Mouse (Mus musculus): ENCODE data around the gene Chrd. TPM values are rescaled to one million over a fixed set of nuclear protein-coding genes. Genes with fewer than 3 reads are reported as not detected.

The Chrd gene
- polyA plus RNA-seq, 1 experiment, result 71.8 TPM

- no peak for TF ChIP-seq CTCF (IDR thresholded peaks at IDR 0.05; ENCODE audit: extremely low read depth, insufficient read depth, low read length)
- no peak for TF ChIP-seq POLR2A (IDR thresholded peaks at IDR 0.05; ENCODE audit: extremely low read depth, insufficient read depth, low read length)
- Histone ChIP-seq H3K4me1 (ENCODE audit: control insufficient read depth, insufficient read depth, low read length) (no peaks in the 10 kb centered on the region), H3K4me3 (ENCODE audit: insufficient read depth, low read length) (no peak overlapping the region), H3K27ac (ENCODE audit: insufficient read depth, low read length) (no peak overlapping the region)
Measured at GRCm38 (mm10) chr16:20739845-20740244, 6.9 kb downstream of the Chrd start.

GRCm38 (mm10) chr16:20746641-20747040 is 13.7 kb downstream of the Chrd start:
- H3K4me3 ChIP-seq (ENCODE audit: insufficient read depth, low read length), result no peak overlapping the region
- peaks cover 4% of the 10 kb centered on the region for H3K4me1 ChIP-seq (ENCODE audit: control insufficient read depth, insufficient read depth, low read length)
- TF ChIP-seq CTCF (IDR thresholded peaks at IDR 0.05; ENCODE audit: extremely low read depth, insufficient read depth, low read length), result no peak
- no peak for TF ChIP-seq POLR2A (IDR thresholded peaks at IDR 0.05; ENCODE audit: extremely low read depth, insufficient read depth, low read length)
- no peak overlapping the region for H3K27ac ChIP-seq (ENCODE audit: insufficient read depth, low read length)

- no peak for TF ChIP-seq POLR2A (IDR thresholded peaks at IDR 0.05; ENCODE audit: extremely low read depth, insufficient read depth, low read length)
- TF ChIP-seq CTCF (IDR thresholded peaks at IDR 0.05; ENCODE audit: extremely low read depth, insufficient read depth, low read length), result no peak
- Histone ChIP-seq H3K4me3 (ENCODE audit: insufficient read depth, low read length) (no peak overlapping the region), H3K27ac (ENCODE audit: insufficient read depth, low read length) (no peak overlapping the region), H3K4me1 (ENCODE audit: control insufficient read depth, insufficient read depth, low read length) (peaks cover 4% of the 10 kb centered on the region)
Measured at GRCm38 (mm10) chr16:20750518-20750917, 17.6 kb downstream of the Chrd start.

- H3K4me1 ChIP-seq (ENCODE audit: control insufficient read depth, insufficient read depth, low read length), result no peaks in the 10 kb centered on the region
- H3K27ac ChIP-seq (ENCODE audit: insufficient read depth, low read length), result no peak overlapping the region
- no peak overlapping the region for H3K4me3 ChIP-seq (ENCODE audit: insufficient read depth, low read length)
- TF ChIP-seq CTCF (IDR thresholded peaks at IDR 0.05; ENCODE audit: extremely low read depth, insufficient read depth, low read length), result no peak
- no peak for TF ChIP-seq POLR2A (IDR thresholded peaks at IDR 0.05; ENCODE audit: extremely low read depth, insufficient read depth, low read length)
Measured at GRCm38 (mm10) chr16:20756052-20756451, 23.1 kb downstream of the Chrd start.

GRCm38 (mm10) chr16:20757385-20757784 is 24.5 kb downstream of the Chrd start:
- no peaks in the 10 kb centered on the region for H3K4me1 ChIP-seq (ENCODE audit: control insufficient read depth, insufficient read depth, low read length)
- H3K4me3 ChIP-seq (ENCODE audit: insufficient read depth, low read length), result no peak overlapping the region
- TF ChIP-seq POLR2A (IDR thresholded peaks at IDR 0.05; ENCODE audit: extremely low read depth, insufficient read depth, low read length), result no peak
- TF ChIP-seq CTCF (IDR thresholded peaks at IDR 0.05; ENCODE audit: extremely low read depth, insufficient read depth, low read length), result no peak
- H3K27ac ChIP-seq (ENCODE audit: insufficient read depth, low read length), result no peak overlapping the region

- TF ChIP-seq POLR2A (IDR thresholded peaks at IDR 0.05; ENCODE audit: extremely low read depth, insufficient read depth, low read length), result no peak
- TF ChIP-seq CTCF (IDR thresholded peaks at IDR 0.05; ENCODE audit: extremely low read depth, insufficient read depth, low read length), result peak; percentile 27; the same call in 1 of the 2 replicates
- no peaks in the 10 kb centered on the region for H3K4me1 ChIP-seq (ENCODE audit: control insufficient read depth, insufficient read depth, low read length)
Measured at GRCm38 (mm10) chr16:20761681-20762080, 28.8 kb downstream of the Chrd start.

GRCm38 (mm10) chr16:20765244-20765643 is 32.3 kb downstream of the Chrd start:
- Histone ChIP-seq H3K27ac (ENCODE audit: insufficient read depth, low read length) (no peak overlapping the region), H3K4me1 (ENCODE audit: control insufficient read depth, insufficient read depth, low read length) (no peaks in the 10 kb centered on the region), H3K4me3 (ENCODE audit: insufficient read depth, low read length) (no peak overlapping the region)
- peak; percentile 18; the same call in 1 of the 2 replicates for TF ChIP-seq CTCF (IDR thresholded peaks at IDR 0.05; ENCODE audit: extremely low read depth, insufficient read depth, low read length)
- no peak for TF ChIP-seq POLR2A (IDR thresholded peaks at IDR 0.05; ENCODE audit: extremely low read depth, insufficient read depth, low read length)

More at GRCm38 (mm10) chr16:20761681-20762080, 28.8 kb downstream of the Chrd start:
- Histone ChIP-seq H3K4me3 (ENCODE audit: insufficient read depth, low read length) (no peak overlapping the region), H3K27ac (ENCODE audit: insufficient read depth, low read length) (no peak overlapping the region)

GRCm38 (mm10) chr16:20775021-20775420 is 42.1 kb downstream of the Chrd start:
- TF ChIP-seq CTCF (IDR thresholded peaks at IDR 0.05; ENCODE audit: extremely low read depth, insufficient read depth, low read length) (no peak), POLR2A (IDR thresholded peaks at IDR 0.05; ENCODE audit: extremely low read depth, insufficient read depth, low read length) (no peak)
- Histone ChIP-seq H3K27ac (ENCODE audit: insufficient read depth, low read length) (no peak overlapping the region), H3K4me1 (ENCODE audit: control insufficient read depth, insufficient read depth, low read length) (0 out of 2 replicates have a peak, but pooled peaks cover 1% of the 10 kb centered on the region), H3K4me3 (ENCODE audit: insufficient read depth, low read length) (no peak overlapping the region)

- TF ChIP-seq POLR2A (IDR thresholded peaks at IDR 0.05; ENCODE audit: extremely low read depth, insufficient read depth, low read length) (no peak), CTCF (IDR thresholded peaks at IDR 0.05; ENCODE audit: extremely low read depth, insufficient read depth, low read length) (no peak)
- no peak overlapping the region for H3K4me3 ChIP-seq (ENCODE audit: insufficient read depth, low read length)
- 0 out of 2 replicates have a peak, but pooled peaks cover 1% of the 10 kb centered on the region for H3K4me1 ChIP-seq (ENCODE audit: control insufficient read depth, insufficient read depth, low read length)
- no peak overlapping the region for H3K27ac ChIP-seq (ENCODE audit: insufficient read depth, low read length)
Measured at GRCm38 (mm10) chr16:20779846-20780245, 46.9 kb downstream of the Chrd start.

- TF ChIP-seq POLR2A (IDR thresholded peaks at IDR 0.05; ENCODE audit: extremely low read depth, insufficient read depth, low read length), result no peak
- no peak for TF ChIP-seq CTCF (IDR thresholded peaks at IDR 0.05; ENCODE audit: extremely low read depth, insufficient read depth, low read length)
- Histone ChIP-seq H3K27ac (ENCODE audit: insufficient read depth, low read length) (no peak overlapping the region), H3K4me3 (ENCODE audit: insufficient read depth, low read length) (no peak overlapping the region), H3K4me1 (ENCODE audit: control insufficient read depth, insufficient read depth, low read length) (0 out of 2 replicates have a peak, but pooled peaks cover 1% of the 10 kb centered on the region)
Measured at GRCm38 (mm10) chr16:20781101-20781630, 48.2 kb downstream of the Chrd start.

Measured in cortical plate, adult 2 months (tissue).